Mouse (Mus musculus) neural tube, embryonic 12.5 days (tissue): ENCODE measurements around the gene Svep1. TPM values are rescaled to one million over a fixed set of nuclear protein-coding genes. Genes with fewer than 3 reads are reported as not detected.
A peak's percentile ranks its signal among the peaks of the same experiment; 100 is the strongest.

Source experiments
- ATAC-seq: fragments of 200-750 bp; cut with Nextera tagmentation; 2 replicates; pipeline ENCODE4 v1.8.0; 2017; ENCODE audit warnings: low read depth, mild to moderate bottlenecking, moderate TSS enrichment, moderate library complexity; ENCODE audit not compliant: low FRiP score
- H3K27ac ChIP-seq: fragments of 300-500 bp; sonication (generic); 2 replicates; pipeline ENCODE4 v1.5.1; 2016
- H3K27me3 ChIP-seq: fragments of 300-500 bp; sonication (generic); replicated peaks from 2 replicates; pipeline ENCODE4 v1.6.1; 2016; ENCODE audit warnings: mild to moderate bottlenecking
- H3K36me3 ChIP-seq: fragments of 300-500 bp; sonication (generic); 2 replicates; pipeline ENCODE4 v1.6.1; 2016; ENCODE audit warnings: mild to moderate bottlenecking
- H3K4me1 ChIP-seq: fragments of 300-500 bp; sonication (generic); 2 replicates; pipeline ENCODE4 v1.6.1; 2016
- H3K4me2 ChIP-seq: fragments of 300-500 bp; sonication (generic); replicated peaks from 2 replicates; pipeline ENCODE4 v1.6.1; 2016; ENCODE audit warnings: mild to moderate bottlenecking
- H3K4me3 ChIP-seq: fragments of 300-500 bp; sonication (generic); 2 replicates; pipeline ENCODE4 v1.5.1; 2016
- H3K9ac ChIP-seq: fragments of 300-500 bp; sonication (generic); 2 replicates; pipeline ENCODE4 v1.6.1; 2016; ENCODE audit warnings: mild to moderate bottlenecking
- H3K9me3 ChIP-seq: fragments of 300-500 bp; sonication (generic); 2 replicates; pipeline ENCODE4 v1.6.1; 2016; ENCODE audit warnings: mild to moderate bottlenecking
- WGBS: fragments of 180-500 bp; shearing (Covaris S2); methylation state at CpG from one replicate; pipeline ENCODE4 v1.1.7; 2016; 5-methylcytosine and 5-hydroxymethylcytosine counted together
- polyA plus RNA-seq: library from polyadenylated mRNA; unstranded; fragments of >200 nt; fragmentation: Nextera tagmentation; extraction: Ambion mirVana; gene quantifications from 2 replicates; pipeline ENCODE4 v1.2.1, GENCODE M21; 2016

Svep1 gene
- 1.4 and 1.6 TPM in 2 replicates for polyA plus RNA-seq

DNA sequence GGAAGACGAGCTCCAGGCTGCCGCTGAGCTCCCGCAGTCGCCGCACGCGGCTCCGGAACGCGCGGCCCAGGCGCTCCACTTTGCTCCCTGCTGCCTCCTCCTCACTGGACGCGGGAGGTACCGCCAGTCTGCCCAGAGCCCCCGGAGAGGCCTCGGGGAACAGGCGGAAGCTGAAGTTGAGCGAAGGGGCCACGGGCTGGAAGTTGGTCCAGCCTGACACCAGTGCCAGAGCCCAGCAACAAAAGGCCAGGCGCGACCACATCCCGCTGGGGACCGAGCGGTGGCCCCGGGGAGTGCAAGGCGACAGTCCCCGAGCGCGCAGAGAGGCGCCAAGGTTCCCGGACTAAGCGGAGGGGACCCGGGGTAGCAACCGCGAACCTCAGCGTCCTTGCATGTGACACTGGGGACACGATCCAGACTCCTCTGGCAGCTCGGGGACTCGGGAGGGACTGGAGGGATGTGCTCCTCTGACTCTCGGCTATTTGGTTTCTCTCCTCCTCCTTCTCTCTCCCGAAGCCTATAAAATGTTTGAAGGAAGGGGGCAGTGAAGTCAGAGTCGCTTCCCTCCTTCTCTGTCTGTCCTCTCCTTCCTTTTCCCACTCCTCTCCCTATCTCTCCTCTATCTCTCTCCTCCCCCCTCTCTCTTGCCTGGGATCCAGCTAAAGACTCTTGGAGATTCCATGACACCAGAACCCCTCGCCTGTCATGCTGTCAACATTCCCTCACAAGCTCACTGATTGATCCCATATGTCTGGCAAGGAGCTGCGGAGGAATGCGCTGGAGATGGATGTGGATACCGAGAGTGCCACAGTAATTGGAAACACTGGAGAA, at the start of gene Svep1:
Gene Svep1, minus strand, starts transcription at position 745 of the 831 bp plus-strand sequence.
- peak within 1 kb of the TSS; percentile 93 for H3K4me2 ChIP-seq
- H3K9ac ChIP-seq = peak within 1 kb of the TSS; percentile 48
- peaks cover 23% of the 10 kb centered on the region for H3K27me3 ChIP-seq
- H3K9me3 ChIP-seq = no peaks in the 10 kb centered on the region
- H3K27ac ChIP-seq = no peak within 1 kb of the TSS
- no peaks in the 10 kb centered on the region for H3K36me3 ChIP-seq
- ATAC-seq = peak; percentile 56; the same call in 1 of the 2 replicates
- peaks cover 10% of the 10 kb centered on the region; the same call in 1 of the 2 replicates for H3K4me1 ChIP-seq
- WGBS = under 1% methylated on average over 47 of the region's 47 CpGs
- peak within 1 kb of the TSS; percentile 49 for H3K4me3 ChIP-seq

DNA sequence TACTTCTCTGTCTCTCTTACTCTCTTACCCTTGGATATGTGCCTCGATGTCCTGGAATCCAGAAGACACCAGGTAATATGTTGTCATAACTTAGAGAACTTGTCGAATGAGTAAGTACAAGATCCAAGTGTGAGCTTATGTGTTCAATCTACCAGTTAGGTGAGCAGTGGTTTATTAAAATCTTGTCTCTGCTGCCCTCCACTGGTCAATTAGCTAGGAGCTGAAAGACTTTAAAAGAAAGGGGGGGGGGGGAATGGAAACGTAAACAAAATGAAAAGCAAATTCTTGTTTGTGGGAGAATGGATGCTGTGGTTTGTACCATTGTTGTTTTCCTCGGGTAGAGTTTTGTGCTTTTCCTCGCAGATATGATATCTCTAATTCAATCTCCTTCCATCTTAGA, 46.8 kb upstream of the Svep1 start:
- Histone ChIP-seq H3K4me2 (no peak overlapping the region), H3K9ac (no peak overlapping the region), H3K4me3 (no peak overlapping the region), H3K36me3 (no peaks in the 10 kb centered on the region), H3K9me3 (no peaks in the 10 kb centered on the region), H3K27me3 (no peaks in the 10 kb centered on the region), H3K27ac (no peak overlapping the region), H3K4me1 (no peaks in the 10 kb centered on the region)
- no peak for ATAC-seq
- 47% methylated on average over 5 of the region's 5 CpGs for WGBS

DNA sequence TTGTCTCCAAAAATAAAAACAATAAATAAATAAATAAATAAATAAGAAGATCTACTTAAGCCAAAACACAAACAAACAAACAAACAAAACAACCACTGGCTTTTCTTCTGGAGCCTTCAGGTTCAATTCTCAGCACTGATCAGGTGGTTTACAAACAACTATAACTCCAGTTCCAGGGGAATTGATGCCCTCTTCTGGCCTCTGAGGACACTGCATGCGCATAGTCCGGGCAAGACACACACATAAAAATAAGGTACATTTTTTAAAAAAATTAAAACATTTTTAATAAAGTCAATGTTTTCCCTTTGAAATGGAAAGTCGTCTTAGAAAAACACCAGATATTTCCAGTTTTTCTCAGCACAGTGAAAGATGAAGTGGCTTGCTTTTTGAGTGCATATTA, 45.7 kb upstream of the Svep1 start:
- Histone ChIP-seq H3K27ac (no peak overlapping the region), H3K36me3 (no peaks in the 10 kb centered on the region), H3K9ac (no peak overlapping the region), H3K4me3 (no peak overlapping the region), H3K4me1 (no peaks in the 10 kb centered on the region), H3K9me3 (no peaks in the 10 kb centered on the region), H3K4me2 (no peak overlapping the region), H3K27me3 (no peaks in the 10 kb centered on the region)
- ATAC-seq = no peak
- 87% methylated on average over 3 of the region's 3 CpGs for WGBS

DNA sequence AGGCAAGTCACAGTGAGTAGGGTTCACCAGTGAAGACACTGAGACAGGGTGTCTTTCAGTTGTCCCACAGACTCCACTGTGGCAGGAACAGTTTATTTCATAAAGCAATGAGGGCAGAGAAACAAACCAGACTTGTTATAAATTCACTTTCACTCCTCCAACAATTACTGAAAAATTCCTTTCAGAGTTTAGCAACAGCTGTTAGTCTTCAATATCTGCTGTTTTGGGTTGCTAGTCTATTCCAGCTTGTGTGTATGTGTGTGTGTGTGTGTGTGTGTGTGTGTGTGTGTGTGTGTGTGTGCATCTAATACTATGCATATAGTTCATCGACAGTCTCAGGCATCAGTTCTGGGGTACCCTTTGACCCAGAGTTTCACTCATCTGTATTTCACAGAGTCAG, 38.9 kb upstream of the Svep1 start:
- Histone ChIP-seq H3K27ac (no peak overlapping the region), H3K9me3 (no peaks in the 10 kb centered on the region), H3K27me3 (no peaks in the 10 kb centered on the region), H3K4me3 (no peak overlapping the region), H3K4me2 (no peak overlapping the region), H3K9ac (no peak overlapping the region), H3K4me1 (no peaks in the 10 kb centered on the region), H3K36me3 (no peaks in the 10 kb centered on the region)
- no peak for ATAC-seq
- WGBS = 100% methylated on average over 1 of the region's 1 CpGs

DNA sequence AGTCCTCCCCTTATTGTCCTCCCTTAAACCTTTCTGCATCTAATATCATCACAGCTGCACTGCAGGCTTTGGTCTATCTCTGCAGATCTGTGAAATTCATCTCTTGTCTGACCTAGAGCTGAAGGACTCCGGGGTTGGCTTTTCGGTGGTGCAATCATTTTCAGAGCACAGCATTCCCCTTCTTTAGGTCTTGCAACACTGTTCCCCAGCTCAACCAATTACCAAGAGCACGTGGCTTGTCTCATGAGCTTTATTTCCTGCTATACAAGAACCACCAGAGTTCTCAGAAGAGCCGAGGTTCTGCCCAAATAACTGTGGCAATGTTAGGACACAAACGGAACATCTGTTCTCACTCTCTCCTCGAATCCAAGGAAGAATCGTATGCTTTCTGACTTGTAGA, 33.8 kb upstream of the Svep1 start:
- Histone ChIP-seq H3K27me3 (no peaks in the 10 kb centered on the region), H3K4me1 (no peaks in the 10 kb centered on the region), H3K27ac (no peak overlapping the region), H3K9ac (no peak overlapping the region), H3K4me2 (no peak overlapping the region), H3K36me3 (no peaks in the 10 kb centered on the region), H3K9me3 (no peaks in the 10 kb centered on the region), H3K4me3 (no peak overlapping the region)
- WGBS = 83% methylated on average over 7 of the region's 7 CpGs
- ATAC-seq = no peak

DNA sequence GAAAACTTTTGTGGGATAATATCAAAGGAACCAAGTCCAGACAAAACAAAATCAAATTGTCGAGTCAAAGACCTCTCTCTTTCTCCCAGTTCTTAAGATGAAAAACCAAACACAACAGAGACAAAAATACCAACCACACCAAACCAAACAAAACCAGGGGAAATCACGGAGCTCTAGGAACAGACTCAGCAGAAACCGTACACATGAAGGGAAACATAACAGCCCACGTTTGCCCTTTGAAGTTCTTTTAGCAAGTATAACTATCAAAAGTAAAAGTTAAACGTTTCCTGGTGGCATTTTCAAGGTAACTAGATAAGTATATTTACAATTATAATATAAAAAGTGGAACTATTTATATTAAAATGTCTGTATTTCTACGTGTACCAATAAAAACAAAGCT, 29.2 kb upstream of the Svep1 start:
- WGBS = 64% methylated on average over 6 of the region's 6 CpGs
- Histone ChIP-seq H3K27ac (no peak overlapping the region), H3K27me3 (no peaks in the 10 kb centered on the region), H3K4me3 (no peak overlapping the region), H3K9me3 (no peaks in the 10 kb centered on the region), H3K36me3 (no peaks in the 10 kb centered on the region), H3K4me1 (no peaks in the 10 kb centered on the region), H3K9ac (no peak overlapping the region), H3K4me2 (no peak overlapping the region)
- ATAC-seq = no peak

DNA sequence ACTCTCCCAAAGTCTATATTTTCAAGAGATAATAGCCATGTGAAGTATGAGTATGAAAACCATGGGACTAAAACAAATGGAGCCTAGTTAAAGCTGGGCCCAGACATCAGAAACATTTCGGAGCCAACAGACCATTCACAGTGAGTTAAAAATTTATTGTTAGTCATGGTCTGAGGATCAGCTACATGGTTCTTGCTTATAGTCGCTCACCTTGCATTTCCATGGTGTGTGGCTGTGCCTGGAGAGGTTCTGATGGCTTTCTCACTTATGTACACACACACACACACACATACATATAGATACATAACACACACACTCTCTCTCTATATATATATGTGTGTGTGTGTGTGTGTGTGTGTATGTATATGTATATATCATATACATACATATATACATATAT, 16.8 kb upstream of the Svep1 start:
- no peak overlapping the region for H3K27ac ChIP-seq
- H3K27me3 ChIP-seq = no peaks in the 10 kb centered on the region
- no peak overlapping the region for H3K4me2 ChIP-seq
- WGBS = 86% methylated on average over 2 of the region's 2 CpGs
- H3K4me1 ChIP-seq = no peaks in the 10 kb centered on the region
- ATAC-seq = no peak
- H3K9ac ChIP-seq = no peak overlapping the region
- H3K36me3 ChIP-seq = no peaks in the 10 kb centered on the region
- no peaks in the 10 kb centered on the region for H3K9me3 ChIP-seq
- H3K4me3 ChIP-seq = no peak overlapping the region

DNA sequence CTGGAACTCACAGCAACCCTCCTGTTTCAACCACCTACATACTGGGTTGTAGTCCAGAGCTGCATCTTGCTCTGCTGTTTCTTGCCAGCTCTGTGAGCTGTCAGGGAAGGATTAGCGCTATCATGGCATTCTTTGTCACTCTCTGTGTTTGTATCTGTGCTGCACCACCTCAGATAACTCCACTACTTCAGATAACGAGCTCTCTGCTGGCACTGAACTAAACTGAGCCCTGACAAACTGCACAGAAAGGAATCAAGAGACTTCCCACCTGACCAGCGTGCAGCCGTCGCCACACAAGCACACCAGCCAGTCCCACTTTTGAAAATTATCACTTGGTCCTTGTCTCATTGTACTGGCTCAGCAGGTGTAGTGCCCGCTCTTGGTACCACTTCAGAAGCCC, 4.7 kb upstream of the Svep1 start:
- no peak for ATAC-seq
- 89% methylated on average over 6 of the region's 6 CpGs for WGBS
- Histone ChIP-seq H3K4me1 (peaks cover 3% of the 10 kb centered on the region; the same call in 1 of the 2 replicates), H3K9ac (no peak overlapping the region), H3K36me3 (no peaks in the 10 kb centered on the region), H3K27me3 (peaks cover 8% of the 10 kb centered on the region), H3K4me2 (no peak overlapping the region), H3K27ac (no peak overlapping the region), H3K9me3 (no peaks in the 10 kb centered on the region), H3K4me3 (no peak overlapping the region)

DNA sequence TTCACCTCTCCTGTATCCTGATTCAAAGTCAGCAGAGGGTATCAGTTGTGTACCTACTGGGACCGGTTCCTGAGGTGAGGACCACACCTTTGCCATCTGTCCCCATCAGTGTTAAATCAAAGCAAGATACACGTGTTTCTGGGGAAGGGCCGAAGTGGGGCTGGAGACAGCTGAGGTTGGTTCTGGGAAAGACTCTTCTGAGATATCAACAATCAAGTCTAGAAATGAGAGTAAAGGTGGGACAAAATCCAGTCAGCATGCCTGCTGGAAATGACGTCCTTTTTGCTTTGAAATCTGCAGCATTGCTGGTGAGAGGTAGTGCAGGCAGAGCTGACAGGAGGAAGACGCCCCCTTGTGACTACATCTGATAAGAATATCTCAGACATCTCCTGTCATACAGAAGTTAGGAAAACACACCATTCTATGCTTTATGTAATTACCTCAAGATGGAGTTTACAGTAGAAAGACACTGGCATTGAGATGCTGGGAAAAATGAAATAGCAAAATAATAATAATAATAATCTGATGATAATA, 4.0 kb upstream of the Svep1 start:
- Histone ChIP-seq H3K4me3 (no peak overlapping the region), H3K27me3 (peaks cover 15% of the 10 kb centered on the region), H3K4me2 (no peak overlapping the region), H3K9ac (no peak overlapping the region), H3K4me1 (peaks cover 9% of the 10 kb centered on the region; the same call in 1 of the 2 replicates), H3K27ac (no peak overlapping the region), H3K9me3 (no peaks in the 10 kb centered on the region), H3K36me3 (no peaks in the 10 kb centered on the region)
- ATAC-seq = no peak
- WGBS = 56% methylated on average over 5 of the region's 5 CpGs

DNA sequence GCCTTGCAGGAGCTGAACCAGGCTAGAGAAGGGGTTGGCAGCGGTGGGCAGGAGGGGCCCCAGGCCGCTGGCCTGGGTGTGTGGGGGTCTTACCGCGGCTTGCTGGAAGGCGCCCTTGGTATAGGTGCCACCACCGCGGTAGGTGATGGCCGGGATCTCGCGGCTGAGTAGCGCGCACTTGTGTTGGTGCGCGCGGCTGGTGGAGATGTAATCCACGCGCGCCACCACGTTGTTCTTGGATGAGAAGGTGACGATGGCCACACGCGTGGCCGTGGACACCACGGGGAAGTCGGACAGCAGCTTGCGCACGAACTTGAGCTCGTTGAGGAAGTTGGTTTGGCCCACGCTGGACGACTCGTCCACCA, 927 bp downstream of the Svep1 start:
- WGBS = 2% methylated on average over 31 of the region's 31 CpGs
- ATAC-seq = 0 out of 2 replicates have a peak, but pooled peaks have one; percentile 13
- H3K27ac ChIP-seq = no peak overlapping the region
- peak overlapping the region; percentile 93 for H3K4me2 ChIP-seq
- H3K4me1 ChIP-seq = peaks cover 10% of the 10 kb centered on the region; the same call in 1 of the 2 replicates
- peak overlapping the region; percentile 48 for H3K9ac ChIP-seq
- H3K9me3 ChIP-seq = no peaks in the 10 kb centered on the region
- H3K4me3 ChIP-seq = peak overlapping the region; percentile 49
- H3K27me3 ChIP-seq = peaks cover 23% of the 10 kb centered on the region
- no peaks in the 10 kb centered on the region for H3K36me3 ChIP-seq

DNA sequence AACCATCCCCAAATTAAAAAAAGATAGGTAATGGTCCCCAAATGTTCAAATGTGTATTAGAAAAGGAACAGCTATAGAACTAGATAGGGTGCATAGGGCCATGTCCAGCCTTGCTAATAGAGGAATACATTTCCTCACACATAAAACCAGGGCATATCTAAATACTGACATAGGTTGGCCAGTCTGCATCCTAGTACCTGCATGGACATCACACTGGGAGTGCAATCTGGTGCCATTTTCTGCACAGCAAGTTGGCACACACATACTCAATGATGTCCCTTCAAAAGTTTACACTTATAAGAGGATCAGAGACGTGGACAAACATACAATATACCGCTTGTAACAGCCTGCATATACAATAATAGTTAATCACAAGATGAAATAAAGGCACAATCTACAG, 5.0 kb downstream of the Svep1 start:
- Histone ChIP-seq H3K36me3 (no peaks in the 10 kb centered on the region), H3K9ac (no peak overlapping the region), H3K4me2 (no peak overlapping the region), H3K27me3 (peaks cover 18% of the 10 kb centered on the region), H3K9me3 (no peaks in the 10 kb centered on the region), H3K4me1 (peaks cover 10% of the 10 kb centered on the region; the same call in 1 of the 2 replicates), H3K27ac (no peak overlapping the region), H3K4me3 (no peak overlapping the region)
- no peak for ATAC-seq
- WGBS = 89% methylated on average over 2 of the region's 2 CpGs

DNA sequence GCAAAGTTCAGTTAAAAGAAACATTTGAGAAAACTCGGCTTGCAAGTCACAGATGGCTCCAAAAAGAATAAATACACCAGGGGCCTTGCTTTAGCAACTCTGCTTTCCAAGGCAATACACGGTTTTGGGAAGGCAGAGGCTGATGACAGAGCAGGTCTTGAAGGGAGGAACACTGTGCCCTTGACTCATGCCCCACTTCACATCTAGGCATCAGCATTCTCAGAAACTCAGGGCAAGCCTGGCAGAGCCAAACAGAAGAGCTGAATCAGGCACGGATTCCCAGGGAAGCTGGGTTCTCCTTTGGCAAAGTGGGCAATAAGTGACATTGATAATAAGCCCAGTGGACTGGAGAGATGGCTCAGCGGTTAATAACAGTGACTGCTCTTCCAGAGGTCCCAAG, 5.8 kb downstream of the Svep1 start:
- Histone ChIP-seq H3K36me3 (no peaks in the 10 kb centered on the region), H3K27me3 (peaks cover 10% of the 10 kb centered on the region), H3K4me3 (no peak overlapping the region), H3K27ac (no peak overlapping the region), H3K4me2 (no peak overlapping the region), H3K9ac (no peak overlapping the region), H3K9me3 (no peaks in the 10 kb centered on the region), H3K4me1 (peaks cover 3% of the 10 kb centered on the region; the same call in 1 of the 2 replicates)
- ATAC-seq = no peak
- 63% methylated on average over 4 of the region's 4 CpGs for WGBS

DNA sequence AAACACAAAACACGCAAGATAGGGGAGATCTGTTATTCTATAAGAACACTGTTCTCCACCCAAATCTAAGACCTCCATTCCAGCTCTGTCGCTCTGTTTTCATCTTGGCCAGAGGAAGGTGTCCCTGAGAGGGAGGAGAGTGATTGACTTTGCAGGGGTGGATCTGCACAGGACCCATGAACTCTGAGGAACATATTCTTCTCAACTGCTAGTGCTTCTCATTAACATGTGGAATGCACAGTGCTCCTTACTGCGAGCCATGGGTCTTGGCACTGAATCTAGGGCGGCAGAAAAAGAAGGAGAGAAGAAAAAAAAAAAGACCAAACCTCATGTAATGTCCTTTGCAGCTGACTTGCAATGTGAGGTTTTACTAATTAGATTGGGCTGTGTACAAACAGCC, 9.4 kb downstream of the Svep1 start:
- H3K4me2 ChIP-seq = no peak overlapping the region
- no peak overlapping the region for H3K27ac ChIP-seq
- ATAC-seq = no peak
- no peak overlapping the region for H3K4me3 ChIP-seq
- no peak overlapping the region for H3K9ac ChIP-seq
- H3K9me3 ChIP-seq = no peaks in the 10 kb centered on the region
- no peaks in the 10 kb centered on the region for H3K27me3 ChIP-seq
- no peaks in the 10 kb centered on the region for H3K4me1 ChIP-seq
- WGBS = 91% methylated on average over 4 of the region's 4 CpGs
- H3K36me3 ChIP-seq = no peaks in the 10 kb centered on the region
